In genomic region chr11:17414531-17414930, GRCm38 (mm10) we compare ENCODE assay signal across 13 mouse cellular contexts.
DNase-seq lines count a peak whose midpoint lies in the region; ATAC-seq and TF ChIP-seq lines count a peak whose summit lies in the region.
"Had no signal": no experiment of that assay in that cellular context is flagged by ENCODE, and none has a peak within 500 bp of the region (broad histone marks: within the 10 kb centered on the region; RNA-seq: fewer than 3 reads in every experiment).

No protein-coding gene starts in this region.

- no peak for TF ChIP-seq CTCF in forebrain, postnatal 0 days (IDR thresholded peaks at IDR 0.05; ENCODE audit: low read depth)

- ATAC-seq in forebrain, embryonic 12.5 days (ENCODE audit: low FRiP score): no peak; the same call in 1 of the 2 replicates
- no peak for ATAC-seq in forebrain, postnatal 0 days
- no peak for ATAC-seq in megakaryocyte-erythroid progenitor cell, adult 5-6 weeks (replicated peaks; ENCODE audit: low FRiP score, low TSS enrichment, poor library complexity, severe bottlenecking)

- intact Hi-C loops in heart, postnatal 14 days (cut with DNase I): no loop called here

- no peak for DNase-seq in forebrain, postnatal 0 days
- peak; percentile 68 for DNase-seq in embryo, embryonic 10.5 days (ENCODE audit: low spot score)
- DNase-seq in heart, postnatal 14 days: peak; percentile 3 to 21
- peak; percentile 41 for DNase-seq in mesoderm, embryonic 11.5 days (ENCODE audit: low read depth, low spot score)
- no peak for DNase-seq in c-Kit-positive CD71-positive TER-119-positive erythroid progenitor cells, embryonic 14.5 days (ENCODE audit: low spot score)
- no peak for DNase-seq in natural killer cell, adult 2 months (ENCODE audit: low spot score in 2 of 2)
- DNase-seq: lung, postnatal 10 days; thymus, postnatal 4 days had no signal

- no peak overlapping the region for H3K4me2 ChIP-seq in forebrain, embryonic 12.5 days
- no peak overlapping the region for H3K4me2 ChIP-seq in forebrain, postnatal 0 days (ENCODE audit: low read depth)
- H3K4me2 ChIP-seq: liver, embryonic 11.5 days; neural tube, embryonic 12.5 days had no signal

- H3K4me3 ChIP-seq in forebrain, embryonic 12.5 days (replicated peaks): no peak overlapping the region
- no peak overlapping the region for H3K4me3 ChIP-seq in forebrain, postnatal 0 days (ENCODE audit: low read depth, low read length)
- H3K4me3 ChIP-seq: heart, adult 2 months; neural tube, embryonic 12.5 days had no signal

- H3K36me3 ChIP-seq in forebrain, embryonic 12.5 days (replicated peaks): no peaks in the 10 kb centered on the region
- H3K36me3 ChIP-seq in forebrain, postnatal 0 days (ENCODE audit: insufficient read depth): no peaks in the 10 kb centered on the region
- H3K36me3 ChIP-seq: neural tube, embryonic 12.5 days had no signal

- WGBS in forebrain, embryonic 12.5 days: 6% methylated on average over 1 of the region's 1 CpGs
- 5% methylated on average over 1 of the region's 1 CpGs for WGBS in forebrain, postnatal 0 days

- no peaks in the 10 kb centered on the region for H3K27me3 ChIP-seq in forebrain, embryonic 12.5 days
- H3K27me3 ChIP-seq in forebrain, postnatal 0 days (ENCODE audit: insufficient read depth, low read length): no peaks in the 10 kb centered on the region
- H3K27me3 ChIP-seq: neural tube, embryonic 12.5 days had no signal

- no peak overlapping the region for H3K9ac ChIP-seq in forebrain, embryonic 12.5 days
- H3K9ac ChIP-seq in forebrain, postnatal 0 days: no peak overlapping the region
- H3K9ac ChIP-seq: neural tube, embryonic 12.5 days had no signal

- no peaks in the 10 kb centered on the region for H3K9me3 ChIP-seq in forebrain, embryonic 12.5 days
- no peaks in the 10 kb centered on the region for H3K9me3 ChIP-seq in forebrain, postnatal 0 days (ENCODE audit: low read length)
- H3K9me3 ChIP-seq: neural tube, embryonic 12.5 days had no signal

- H3K4me1 ChIP-seq in forebrain, embryonic 12.5 days: peaks cover 8% of the 10 kb centered on the region
- H3K4me1 ChIP-seq in forebrain, postnatal 0 days (ENCODE audit: insufficient read depth): no peaks in the 10 kb centered on the region
- H3K4me1 ChIP-seq: neural tube, embryonic 12.5 days had no signal

- 0 out of 2 replicates have a peak overlapping the region, but pooled peaks have one; percentile 37 for H3K27ac ChIP-seq in forebrain, embryonic 12.5 days
- no peak overlapping the region for H3K27ac ChIP-seq in forebrain, postnatal 0 days (ENCODE audit: low read depth, low read length)
- H3K27ac ChIP-seq: heart, adult 2 months; neural tube, embryonic 12.5 days had no signal

Comparison
In these comparisons a context has a peak if more than half of its experiments do, and no peak if none do; other contexts are left out.
1. DNase-seq: peak in embryo, embryonic 10.5 days (single experiment), heart, postnatal 14 days (2 of 2) and mesoderm, embryonic 11.5 days (single experiment); none in forebrain, postnatal 0 days (single experiment), c-Kit-positive CD71-positive TER-119-positive erythroid progenitor cells, embryonic 14.5 days (single experiment) and natural killer cell, adult 2 months (0 of 2).